Mouse (Mus musculus) forebrain, embryonic 11.5 days (tissue): ENCODE data around the gene Cacna1c. TPM values are rescaled to one million over a fixed set of nuclear protein-coding genes. Genes with fewer than 3 reads are reported as not detected.

Source experiments
- ATAC-seq: fragments of 200-750 bp; cut with Nextera tagmentation; replicated peaks from 2 replicates; pipeline ENCODE4 v1.8.0; 2017; ENCODE audit warnings: moderate TSS enrichment; ENCODE audit not compliant: low FRiP score
- DNase-seq: peaks from one replicate; pipeline ENCODE4 v3.0.0-alpha.2; 2017; ENCODE audit warnings: low spot score
- H3K27ac ChIP-seq: fragments of 300-500 bp; sonication (generic); 2 replicates; pipeline ENCODE4 v1.5.1; 2014; ENCODE audit warnings: low read depth, low read length
- H3K27me3 ChIP-seq: fragments of 300-500 bp; sonication (generic); 2 replicates; pipeline ENCODE4 v1.6.1; 2014; ENCODE audit warnings: mild to moderate bottlenecking, low read length, mixed read lengths; ENCODE audit not compliant: control insufficient read depth, insufficient read depth
- H3K36me3 ChIP-seq: fragments of 300-500 bp; sonication (generic); 2 replicates; pipeline ENCODE4 v1.6.1; 2014; ENCODE audit warnings: mild to moderate bottlenecking, low read length, moderate library complexity, mixed read lengths; ENCODE audit not compliant: control insufficient read depth, insufficient read depth
- H3K4me1 ChIP-seq: fragments of 300-500 bp; sonication (generic); replicated peaks from 2 replicates; pipeline ENCODE4 v1.6.1; 2014; ENCODE audit warnings: low read length, mixed read lengths; ENCODE audit not compliant: control insufficient read depth, insufficient read depth
- H3K4me2 ChIP-seq: fragments of 300-500 bp; sonication (generic); 2 replicates; pipeline ENCODE4 v1.6.1; 2014; ENCODE audit warnings: low read depth, mild to moderate bottlenecking, low read length, moderate library complexity, mixed read lengths; ENCODE audit not compliant: severe bottlenecking
- H3K4me3 ChIP-seq: fragments of 300-500 bp; sonication (generic); 2 replicates; pipeline ENCODE4 v1.5.1; 2014; ENCODE audit warnings: low read depth, low read length
- H3K9ac ChIP-seq: fragments of 300-500 bp; sonication (generic); 2 replicates; pipeline ENCODE4 v1.6.1; 2014; ENCODE audit warnings: low read length
- H3K9me3 ChIP-seq: fragments of 300-500 bp; sonication (generic); 2 replicates; pipeline ENCODE4 v1.6.1; 2016; ENCODE audit warnings: low read length, mixed read lengths; ENCODE audit not compliant: control insufficient read depth
- WGBS: fragments of 180-500 bp; shearing (Covaris S2); extraction: QIAGEN DNeasy Blood & Tissue Kit; methylation state at CpG from one replicate; pipeline ENCODE4 v1.1.7; 2014; 5-methylcytosine and 5-hydroxymethylcytosine counted together
- polyA plus RNA-seq: library from polyadenylated mRNA; unstranded; fragments of >200 nt; fragmentation: Nextera tagmentation; extraction: Ambion mirVana; gene quantifications from 2 replicates; pipeline ENCODE4 v1.2.1, GENCODE M21; 2014

Cacna1c gene
- polyA plus RNA-seq, 1 experiment from 2014 or later: 4.8 TPM

GRCm38 (mm10) chr6:118947286-118947685 is 248.9 kb downstream of the Cacna1c start:
- Histone ChIP-seq H3K36me3 (no peaks in the 10 kb centered on the region), H3K4me2 (no peak overlapping the region), H3K27ac (no peak overlapping the region), H3K9me3 (no peaks in the 10 kb centered on the region), H3K27me3 (no peaks in the 10 kb centered on the region), H3K9ac (no peak overlapping the region), H3K4me1 (no peaks in the 10 kb centered on the region), H3K4me3 (no peak overlapping the region)
- 82% methylated on average over 8 of the region's 8 CpGs for WGBS
- DNase-seq (no peak), ATAC-seq (no peak)

DNA sequence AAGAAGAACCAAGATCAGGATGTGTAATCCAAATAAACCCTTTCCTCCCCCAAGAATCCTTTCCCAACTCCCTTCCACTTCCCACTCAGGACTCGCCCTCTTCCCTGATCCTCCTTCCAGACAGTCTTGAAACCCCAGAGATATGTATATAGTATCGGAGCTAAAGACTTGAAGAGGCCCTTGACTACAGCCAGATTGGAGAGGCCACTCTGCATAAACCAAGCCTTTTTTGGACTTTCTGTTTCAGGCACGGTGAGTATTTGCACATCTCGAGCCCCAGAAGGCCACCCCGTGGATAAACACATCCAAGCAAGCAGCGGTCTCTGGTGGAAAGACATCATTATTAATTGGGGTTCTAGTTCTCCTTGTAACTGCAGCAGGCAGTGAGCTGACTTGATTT is 249.6 kb downstream of the Cacna1c start:
- no peak for ATAC-seq
- no peaks in the 10 kb centered on the region for H3K27me3 ChIP-seq
- 92% methylated on average over 6 of the region's 6 CpGs for WGBS

GRCm38 (mm10) chr6:118944093-118944492 is 252.1 kb downstream of the Cacna1c start:
- H3K27me3 ChIP-seq: no peaks in the 10 kb centered on the region
- H3K9me3 ChIP-seq: no peaks in the 10 kb centered on the region
- no peak overlapping the region for H3K9ac ChIP-seq
- DNase-seq (no peak), ATAC-seq (no peak)
- no peaks in the 10 kb centered on the region for H3K36me3 ChIP-seq
- no peak overlapping the region for H3K27ac ChIP-seq
- WGBS: 82% methylated on average over 4 of the region's 4 CpGs
- no peak overlapping the region for H3K4me3 ChIP-seq
- H3K4me2 ChIP-seq: no peak overlapping the region
- no peaks in the 10 kb centered on the region for H3K4me1 ChIP-seq

More for the DNA sequence above, 249.6 kb downstream of the Cacna1c start:
- Histone ChIP-seq H3K36me3 (no peaks in the 10 kb centered on the region), H3K4me1 (no peaks in the 10 kb centered on the region), H3K4me3 (no peak overlapping the region), H3K9ac (no peak overlapping the region), H3K27ac (no peak overlapping the region), H3K9me3 (no peaks in the 10 kb centered on the region), H3K4me2 (no peak overlapping the region)
- no peak for DNase-seq

GRCm38 (mm10) chr6:118941816-118942215 is 254.4 kb downstream of the Cacna1c start:
- Histone ChIP-seq H3K27ac (no peak overlapping the region), H3K9me3 (no peaks in the 10 kb centered on the region), H3K4me1 (no peaks in the 10 kb centered on the region), H3K27me3 (no peaks in the 10 kb centered on the region), H3K4me2 (no peak overlapping the region), H3K4me3 (no peak overlapping the region), H3K36me3 (no peaks in the 10 kb centered on the region), H3K9ac (no peak overlapping the region)
- WGBS: 93% methylated on average over 4 of the region's 4 CpGs
- ATAC-seq: no peak
- no peak for DNase-seq

GRCm38 (mm10) chr6:118941036-118941435 is 255.2 kb downstream of the Cacna1c start:
- 92% methylated on average over 2 of the region's 3 CpGs for WGBS
- H3K4me2 ChIP-seq: no peak overlapping the region
- H3K4me1 ChIP-seq: no peaks in the 10 kb centered on the region
- no peak overlapping the region for H3K27ac ChIP-seq
- DNase-seq (no peak), ATAC-seq (no peak)
- H3K36me3 ChIP-seq: no peaks in the 10 kb centered on the region
- H3K9ac ChIP-seq: no peak overlapping the region
- no peaks in the 10 kb centered on the region for H3K27me3 ChIP-seq
- no peaks in the 10 kb centered on the region for H3K9me3 ChIP-seq
- H3K4me3 ChIP-seq: no peak overlapping the region

DNA sequence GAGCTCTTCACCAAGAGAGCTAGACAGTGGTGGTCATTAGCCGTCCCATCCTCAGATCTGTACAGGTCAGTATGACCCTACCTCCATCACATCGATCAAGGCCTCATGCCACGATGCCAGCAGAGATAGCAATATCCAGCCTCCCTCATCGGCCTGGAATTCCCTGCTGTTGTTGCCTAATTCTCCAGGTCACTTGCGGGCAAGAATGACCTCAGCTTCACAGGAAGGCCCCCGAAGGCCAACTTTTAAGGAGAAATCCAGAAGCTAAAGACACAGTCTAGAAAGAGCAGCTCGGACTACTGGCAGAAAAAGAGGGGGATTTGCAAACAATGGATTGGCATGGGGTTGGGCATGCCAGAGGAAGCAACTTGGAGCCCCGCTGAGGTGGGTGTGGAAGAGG is 256.6 kb downstream of the Cacna1c start:
- Histone ChIP-seq H3K27me3 (no peaks in the 10 kb centered on the region), H3K4me1 (no peaks in the 10 kb centered on the region), H3K27ac (no peak overlapping the region), H3K4me2 (no peak overlapping the region), H3K4me3 (no peak overlapping the region), H3K9ac (no peak overlapping the region), H3K36me3 (no peaks in the 10 kb centered on the region), H3K9me3 (no peaks in the 10 kb centered on the region)
- WGBS: 93% methylated on average over 8 of the region's 8 CpGs
- DNase-seq: no peak
- no peak for ATAC-seq

DNA sequence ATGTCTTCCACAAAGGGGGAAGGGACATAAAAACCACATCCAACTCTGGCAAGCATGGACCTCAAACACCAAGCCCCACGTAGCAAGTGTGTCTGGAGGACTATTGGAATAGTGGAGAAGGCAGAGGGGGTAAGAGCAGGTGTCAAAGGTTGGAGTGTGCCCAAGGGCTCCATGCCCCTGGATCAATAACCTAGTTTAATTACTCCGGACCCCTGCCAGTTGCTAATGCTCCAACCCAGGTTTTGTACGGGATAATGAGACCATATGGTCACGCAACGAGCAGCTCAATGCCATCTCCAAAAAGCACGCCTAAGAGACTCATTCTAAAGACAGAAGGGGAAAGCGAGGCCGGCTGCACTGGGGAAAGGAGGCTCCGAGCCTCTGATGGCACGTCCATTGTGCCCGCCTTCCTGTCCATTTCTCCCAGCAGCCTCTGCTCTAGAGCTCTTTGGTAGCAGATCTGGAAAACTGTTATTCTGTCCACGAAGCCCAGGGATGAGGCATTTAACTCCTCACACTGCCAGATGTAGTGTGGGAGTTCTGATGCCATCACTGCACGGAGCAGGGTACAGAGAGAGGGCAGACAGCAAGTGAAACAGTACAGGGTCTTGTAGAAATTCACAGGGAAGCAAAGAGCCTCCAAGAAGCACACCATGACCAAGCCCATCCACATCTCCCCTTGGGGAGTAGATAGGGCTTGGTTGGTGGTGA is 257.7 kb downstream of the Cacna1c start:
- WGBS: 78% methylated on average over 13 of the region's 13 CpGs
- no peak for DNase-seq
- Histone ChIP-seq H3K4me2 (no peak overlapping the region), H3K9ac (no peak overlapping the region), H3K4me1 (no peaks in the 10 kb centered on the region), H3K9me3 (no peaks in the 10 kb centered on the region), H3K27me3 (no peaks in the 10 kb centered on the region), H3K27ac (no peak overlapping the region), H3K4me3 (no peak overlapping the region), H3K36me3 (no peaks in the 10 kb centered on the region)
- no peak for ATAC-seq

- H3K27me3 ChIP-seq: no peaks in the 10 kb centered on the region
- H3K27ac ChIP-seq: no peak overlapping the region
- 84% methylated on average over 5 of the region's 5 CpGs for WGBS
- H3K9me3 ChIP-seq: no peaks in the 10 kb centered on the region
- no peaks in the 10 kb centered on the region for H3K36me3 ChIP-seq
- no peak for DNase-seq
- H3K4me1 ChIP-seq: no peaks in the 10 kb centered on the region
- H3K4me3 ChIP-seq: no peak overlapping the region
- H3K9ac ChIP-seq: no peak overlapping the region
- ATAC-seq: no peak
- no peak overlapping the region for H3K4me2 ChIP-seq
Observed at GRCm38 (mm10) chr6:118937536-118937935, 258.7 kb downstream of the Cacna1c start.
